Mouse (Mus musculus) CH12F3 (cell line): Measurements from ENCODE around the gene Meis1.

Experiments
- in situ Hi-C: fragments of 300-500 bp; cut with MboI; formaldehyde crosslinking; loops from 2 replicates; pipeline ENCODE4 v1.14.3; 2020; ENCODE audit warnings: low sequenced_read_pairs

Meis1 gene

GRCm38 (mm10) chr11:18846472-18846871, 172.3 kb downstream of the Meis1 start:
- in situ Hi-C loops: no loop called here

- in situ Hi-C loops: no loop called here
Measured at GRCm38 (mm10) chr11:18845900-18846299, 172.9 kb downstream of the Meis1 start.

- in situ Hi-C loops: no loop called here
Measured at GRCm38 (mm10) chr11:18845466-18845865, 173.3 kb downstream of the Meis1 start.

GRCm38 (mm10) chr11:18830087-18830486, 188.7 kb downstream of the Meis1 start:
- in situ Hi-C loops: no loop called here
